Mouse (Mus musculus) small intestine, adult 2 months (tissue): ENCODE measurements around the gene Rsad2. TPM values are rescaled to one million over a fixed set of nuclear protein-coding genes. Genes with fewer than 3 reads are reported as not detected.

ENCODE experiments used
- H3K27ac ChIP-seq: fragments of 200-500 bp; 2 replicates; pipeline ENCODE4 v1.5.1; 2012; ENCODE audit warnings: low read depth, low read length, control low read depth, inconsistent platforms; ENCODE audit not compliant: insufficient read depth
- H3K27me3 ChIP-seq: fragments of 200-500 bp; 2 replicates; pipeline ENCODE4 v1.6.1; 2012; ENCODE audit warnings: mild to moderate bottlenecking, moderate library complexity, low read length, inconsistent platforms; ENCODE audit not compliant: control insufficient read depth, insufficient read depth
- H3K36me3 ChIP-seq: fragments of 200-500 bp; 2 replicates; pipeline ENCODE4 v1.6.1; 2012; ENCODE audit warnings: mild to moderate bottlenecking, low read length, control low read depth, inconsistent platforms; ENCODE audit not compliant: control insufficient read depth, insufficient read depth
- H3K4me1 ChIP-seq: fragments of 200-500 bp; 2 replicates; pipeline ENCODE4 v1.6.1; 2012; ENCODE audit warnings: low read length, inconsistent platforms, mixed read lengths; ENCODE audit not compliant: control insufficient read depth, insufficient read depth, insufficient read length
- H3K4me3 ChIP-seq: fragments of 200-500 bp; 2 replicates; pipeline ENCODE4 v1.5.1; 2012; ENCODE audit warnings: low read depth, mild to moderate bottlenecking, control low read depth, inconsistent platforms, low read length, moderate library complexity
- CTCF ChIP-seq: fragments of 200-500 bp; IDR thresholded peaks from 2 replicates; pipeline ENCODE4 v1.5.1; 2012; ENCODE audit warnings: low read depth, mild to moderate bottlenecking, control low read depth, inconsistent platforms, low read length, moderate library complexity, mixed read lengths; ENCODE audit not compliant: insufficient replicate concordance, insufficient read length; ENCODE audit errors: extremely low read depth
- POLR2A ChIP-seq: fragments of 200-500 bp; IDR thresholded peaks from 2 replicates; pipeline ENCODE4 v1.6.1; 2012; ENCODE audit warnings: low read depth, mild to moderate bottlenecking, control low read depth, inconsistent platforms, low read length, moderate library complexity
- WGBS: fragments of 180-500 bp; shearing (Covaris S2); methylation state at CpG from one replicate; pipeline ENCODE4 v1.1.7; 2018; 5-methylcytosine and 5-hydroxymethylcytosine counted together
- polyA plus RNA-seq: library from polyadenylated mRNA; depleted of rRNA; stranded (reverse); fragments of >200 nt; gene quantifications from 2 replicates; pipeline ENCODE4 v1.2.3, GENCODE M21; 2012

The Rsad2 gene
- polyA plus RNA-seq, 1 experiment = 6.6 TPM

DNA sequence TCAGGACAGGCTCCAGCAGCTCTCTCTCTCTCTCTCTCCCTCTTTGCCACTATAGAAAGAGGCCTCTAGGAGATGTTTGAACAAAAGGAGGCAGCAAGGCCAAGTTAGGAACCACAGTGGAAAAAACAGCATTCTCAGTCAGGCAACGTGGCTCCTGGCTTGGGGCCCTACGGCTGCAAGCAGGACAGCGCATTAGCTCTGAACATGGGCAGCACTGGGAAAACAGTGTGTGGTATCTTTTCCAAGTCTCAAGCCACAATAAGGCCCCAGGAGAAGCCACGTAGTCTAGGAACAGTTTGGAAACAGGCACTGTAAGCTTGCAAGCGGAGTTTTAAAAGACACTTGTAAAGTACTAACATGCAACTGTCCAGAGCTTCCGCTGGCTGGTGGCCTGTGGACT, 43.5 kb downstream of the Rsad2 start:
- 0 out of 2 replicates have a peak, but pooled peaks cover 3% of the 10 kb centered on the region for H3K27me3 ChIP-seq
- no peak overlapping the region for H3K4me3 ChIP-seq
- H3K36me3 ChIP-seq = no peaks in the 10 kb centered on the region
- WGBS = 82% methylated on average over 6 of the region's 6 CpGs
- H3K27ac ChIP-seq = no peak overlapping the region
- TF ChIP-seq POLR2A (no peak), CTCF (no peak)
- H3K4me1 ChIP-seq = no peaks in the 10 kb centered on the region

DNA sequence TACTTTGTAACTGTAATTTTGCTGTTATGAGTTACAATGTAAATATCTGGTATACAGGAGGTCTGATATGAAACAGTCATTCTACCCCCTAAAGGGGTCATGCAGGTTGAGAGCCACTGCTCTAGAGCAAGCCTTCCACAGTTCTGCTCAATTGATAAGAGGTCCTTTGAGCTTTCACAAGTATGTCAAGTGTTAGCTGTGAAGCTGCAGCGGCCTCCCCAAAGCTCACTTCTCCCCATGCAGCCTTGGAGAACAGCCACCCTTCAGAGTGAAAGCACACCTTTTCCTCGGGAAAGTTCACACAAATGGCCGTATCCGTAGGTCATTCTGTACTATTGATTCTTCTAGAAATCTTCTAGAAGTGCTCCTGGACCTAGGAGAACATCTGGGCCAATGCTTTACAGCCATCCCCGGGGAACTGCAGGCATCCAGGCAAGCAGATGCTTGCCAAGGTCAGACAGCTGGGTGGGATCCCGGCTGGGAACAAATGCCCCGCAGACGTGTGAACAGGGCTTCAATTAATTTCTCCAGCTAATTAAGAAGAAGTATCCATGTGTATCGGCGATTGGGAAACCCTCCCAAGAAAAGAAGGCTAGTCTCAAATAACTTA, 44.3 kb downstream of the Rsad2 start:
- Histone ChIP-seq H3K27ac (no peak overlapping the region), H3K36me3 (no peaks in the 10 kb centered on the region), H3K4me3 (no peak overlapping the region), H3K4me1 (no peaks in the 10 kb centered on the region), H3K27me3 (0 out of 2 replicates have a peak, but pooled peaks cover 3% of the 10 kb centered on the region)
- TF ChIP-seq CTCF = no peak
- no peak for TF ChIP-seq POLR2A
- whole genome bisulfite sequencing = 71% methylated on average over 10 of the region's 10 CpGs

DNA sequence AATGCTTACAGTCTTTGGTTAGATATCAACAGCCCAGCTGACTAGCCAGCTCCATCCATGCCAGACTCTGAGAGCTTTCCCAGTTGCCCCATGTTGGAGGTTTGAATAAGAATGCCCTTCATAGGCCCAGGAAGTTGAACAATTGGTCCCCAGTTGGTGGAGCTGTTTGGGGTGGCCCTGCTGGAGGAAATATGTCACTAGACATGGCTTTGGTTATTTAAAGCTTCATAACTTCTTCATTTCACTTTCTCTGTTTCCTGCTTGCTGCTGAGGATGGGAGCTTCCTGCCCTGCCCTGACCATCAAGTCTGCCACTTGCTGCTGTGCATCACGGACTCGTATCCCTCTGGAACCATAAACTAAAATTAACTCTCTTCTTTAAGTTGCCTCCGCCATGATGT, 45.8 kb downstream of the Rsad2 start:
- TF ChIP-seq CTCF (no peak), POLR2A (no peak)
- no peak overlapping the region for H3K4me3 ChIP-seq
- 81% methylated on average over 3 of the region's 3 CpGs for WGBS
- H3K27me3 ChIP-seq = 0 out of 2 replicates have a peak, but pooled peaks cover 3% of the 10 kb centered on the region
- H3K4me1 ChIP-seq = no peaks in the 10 kb centered on the region
- no peak overlapping the region for H3K27ac ChIP-seq
- no peaks in the 10 kb centered on the region for H3K36me3 ChIP-seq

DNA sequence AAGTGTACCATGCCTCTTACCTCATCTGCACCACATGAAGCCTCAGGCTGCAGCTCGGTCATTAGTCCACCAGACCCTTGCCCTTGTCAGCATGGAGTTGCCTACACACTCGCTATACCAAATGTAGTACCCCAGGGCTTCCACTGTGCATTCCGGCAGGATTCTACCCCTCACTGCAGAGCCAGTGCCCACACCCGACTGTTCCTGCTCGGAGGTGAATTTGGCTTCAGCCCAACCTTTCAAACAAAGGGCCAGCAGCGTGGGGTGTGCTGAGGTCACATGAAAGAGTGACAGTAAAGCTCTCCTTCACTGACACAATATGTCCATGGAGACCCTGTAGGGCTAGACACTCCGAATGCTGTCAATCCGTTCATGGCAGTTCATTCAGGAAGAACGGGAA, 47.5 kb downstream of the Rsad2 start:
- 0 out of 2 replicates have a peak, but pooled peaks cover 2% of the 10 kb centered on the region for H3K4me1 ChIP-seq
- no peak for TF ChIP-seq POLR2A
- TF ChIP-seq CTCF = no peak
- WGBS = 60% methylated on average over 9 of the region's 9 CpGs

DNA sequence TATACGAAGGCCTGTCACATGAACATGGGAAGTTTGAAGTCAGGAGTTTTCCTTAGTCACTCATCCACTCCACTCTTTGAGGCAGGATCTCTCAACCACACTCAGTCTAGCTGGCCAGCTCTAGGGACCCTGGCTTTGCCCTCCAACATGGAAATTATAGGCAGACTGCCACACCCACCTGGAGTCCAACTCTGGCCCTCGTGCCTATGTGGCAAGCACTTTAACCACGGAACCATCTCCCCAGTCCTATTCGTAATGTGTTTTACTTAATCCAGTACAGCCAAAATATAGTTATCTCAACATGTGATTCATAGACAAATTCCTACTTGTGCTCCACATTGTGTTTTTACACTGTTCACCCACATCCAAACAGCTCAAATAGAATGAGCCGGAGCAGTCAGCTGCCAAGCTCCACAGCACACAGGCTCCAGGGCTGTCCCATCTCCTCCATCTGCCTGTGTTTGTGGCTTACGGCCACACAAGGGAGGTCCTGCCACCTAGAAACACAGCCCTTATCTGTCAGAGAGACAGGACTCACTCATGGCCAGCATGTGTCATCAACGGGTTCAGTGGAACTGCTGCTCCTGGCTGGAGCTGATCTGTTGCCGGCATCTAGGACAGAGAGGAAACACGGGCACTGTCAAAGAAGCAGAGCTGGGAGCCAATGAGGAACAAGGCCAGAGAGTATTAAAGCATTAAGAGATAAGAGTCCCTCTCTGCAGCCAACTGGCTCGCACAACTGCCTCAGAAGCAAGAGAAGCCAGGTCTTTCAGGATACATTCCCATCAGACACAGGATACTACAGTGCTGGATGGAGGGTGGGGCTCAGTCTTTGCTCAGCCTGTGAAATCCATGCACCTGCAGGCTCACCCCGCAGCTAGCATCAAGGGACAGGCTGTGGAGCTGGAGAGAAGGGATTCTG, 51.2 kb downstream of the Rsad2 start:
- H3K36me3 ChIP-seq = no peaks in the 10 kb centered on the region
- H3K4me1 ChIP-seq = 0 out of 2 replicates have a peak, but pooled peaks cover 6% of the 10 kb centered on the region
- no peaks in the 10 kb centered on the region for H3K27me3 ChIP-seq
- H3K4me3 ChIP-seq = no peak overlapping the region
- no peak overlapping the region for H3K27ac ChIP-seq
- WGBS = 43% methylated on average over 11 of the region's 11 CpGs
- TF ChIP-seq POLR2A (no peak), CTCF (no peak)

More for the DNA sequence above, 47.5 kb downstream of the Rsad2 start:
- Histone ChIP-seq H3K27ac (no peak overlapping the region), H3K4me3 (no peak overlapping the region), H3K27me3 (no peaks in the 10 kb centered on the region), H3K36me3 (no peaks in the 10 kb centered on the region)

DNA sequence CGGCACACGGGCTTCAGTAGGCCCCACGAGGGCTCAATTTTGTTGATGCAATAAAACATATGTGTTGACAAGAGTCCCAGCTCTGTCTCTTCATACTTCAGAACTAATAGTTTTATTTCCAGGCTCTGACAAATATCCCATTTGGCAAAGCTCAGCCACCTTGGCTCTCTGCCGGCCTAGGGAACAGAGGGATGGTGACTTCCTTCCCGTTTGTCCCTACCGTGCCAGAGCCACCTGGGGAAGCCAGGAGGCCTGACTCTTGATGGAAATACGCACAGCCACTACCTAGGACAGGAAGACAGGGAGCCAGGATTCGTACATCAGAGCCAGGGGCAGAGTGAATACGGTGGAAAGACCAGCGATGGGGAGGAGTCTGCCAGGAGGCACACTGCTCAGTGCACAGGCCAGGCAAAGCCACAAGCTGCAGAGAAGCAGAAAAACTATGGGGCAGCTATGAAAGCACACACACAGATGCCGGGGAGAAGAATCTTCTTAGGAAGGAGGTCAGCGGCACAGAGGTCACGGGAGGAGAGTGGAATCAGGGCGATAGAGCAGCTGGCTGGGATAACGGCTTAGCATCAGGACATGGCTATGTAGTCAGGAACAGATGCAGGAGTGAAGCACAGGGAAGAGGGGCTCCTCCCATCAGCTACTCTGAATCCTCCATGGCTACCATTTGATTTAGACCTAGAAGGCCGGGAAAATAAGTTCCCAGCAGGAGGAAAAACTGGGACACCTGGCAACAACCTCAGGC, 52.7 kb downstream of the Rsad2 start:
- H3K27ac ChIP-seq = no peak overlapping the region
- H3K4me1 ChIP-seq = 0 out of 2 replicates have a peak, but pooled peaks cover 6% of the 10 kb centered on the region
- no peaks in the 10 kb centered on the region for H3K36me3 ChIP-seq
- 72% methylated on average over 16 of the region's 16 CpGs for WGBS
- TF ChIP-seq POLR2A = no peak
- TF ChIP-seq CTCF = no peak
- no peak overlapping the region for H3K4me3 ChIP-seq
- no peaks in the 10 kb centered on the region for H3K27me3 ChIP-seq
